Mouse (Mus musculus): ENCODE measurements at regions not wholly inside any gene's neighbourhood (a gene's known extent, or its start where the extent isn't known, plus 50 kb on each side); places are given as distances from the start of the nearest gene placed in this dataset.

DNA sequence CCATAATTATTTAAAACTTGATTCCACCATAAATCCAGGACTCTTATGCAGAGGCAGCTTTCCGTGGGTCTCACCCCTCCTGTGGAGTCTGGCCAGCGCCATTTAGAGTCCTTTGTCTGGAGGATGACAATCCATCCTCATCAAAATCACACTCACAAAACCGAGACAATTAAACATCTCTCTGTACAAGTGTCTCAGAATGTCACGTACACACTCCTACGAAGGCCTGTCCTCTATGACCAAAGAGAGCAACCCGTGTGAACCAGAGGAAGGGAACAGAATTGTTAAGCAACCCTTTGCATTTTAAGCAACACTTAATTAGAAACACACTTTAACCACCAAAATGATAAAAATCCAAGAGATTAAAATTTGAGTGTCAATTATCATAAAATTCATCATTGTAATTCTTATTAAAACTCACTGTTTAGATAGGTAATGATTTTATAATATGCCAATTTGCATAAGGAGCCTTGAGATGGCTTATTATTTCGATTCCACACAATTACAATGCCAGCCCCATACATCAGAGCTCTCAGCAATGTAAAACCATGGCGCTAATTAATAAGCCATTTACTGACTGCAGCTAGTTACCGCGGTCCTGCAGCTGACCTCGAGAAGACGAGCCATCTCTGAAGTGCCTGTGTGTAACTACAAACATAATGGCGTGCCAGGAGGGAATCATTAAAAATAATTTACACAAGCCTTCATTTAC, 325.0 kb upstream of the Irx1 start:
- no peak overlapping the region for H3K27ac ChIP-seq (replicated peaks)
- H3K9me3 ChIP-seq: no peaks in the 10 kb centered on the region
- H3K27me3 ChIP-seq: peaks cover 35% of the 10 kb centered on the region
- no peak for ATAC-seq (ENCODE audit: low FRiP score, low read depth)
- H3K4me1 ChIP-seq (replicated peaks): peaks cover 18% of the 10 kb centered on the region
- 16% methylated on average over 13 of the region's 13 CpGs for whole genome bisulfite sequencing
- H3K4me3 ChIP-seq: no peak overlapping the region
- no peaks in the 10 kb centered on the region for H3K36me3 ChIP-seq
- H3K4me2 ChIP-seq: 0 out of 2 replicates have a peak overlapping the region, but pooled peaks have one; percentile 5
- H3K9ac ChIP-seq: no peak overlapping the region

GRCm38 (mm10) chr13:72289093-72289501, 325.6 kb upstream of the Irx1 start:
- H3K4me3 ChIP-seq: no peak overlapping the region
- H3K27ac ChIP-seq (replicated peaks): no peak overlapping the region
- H3K36me3 ChIP-seq: no peaks in the 10 kb centered on the region
- H3K9me3 ChIP-seq: no peaks in the 10 kb centered on the region
- peaks cover 35% of the 10 kb centered on the region for H3K27me3 ChIP-seq
- peaks cover 18% of the 10 kb centered on the region for H3K4me1 ChIP-seq (replicated peaks)
- 6% methylated on average over 10 of the region's 10 CpGs for WGBS
- 0 out of 2 replicates have a peak overlapping the region, but pooled peaks have one; percentile 5 for H3K4me2 ChIP-seq
- no peak for ATAC-seq (ENCODE audit: low FRiP score, low read depth)
- no peak overlapping the region for H3K9ac ChIP-seq

- Histone ChIP-seq H3K9me3 (no peaks in the 10 kb centered on the region), H3K4me3 (no peak overlapping the region), H3K4me1 (replicated peaks) (peaks cover 18% of the 10 kb centered on the region), H3K27ac (replicated peaks) (no peak overlapping the region), H3K36me3 (no peaks in the 10 kb centered on the region), H3K4me2 (peak overlapping the region; percentile 31), H3K9ac (no peak overlapping the region), H3K27me3 (peaks cover 55% of the 10 kb centered on the region)
- WGBS: 6% methylated on average over 14 of the region's 14 CpGs
- ATAC-seq (ENCODE audit: low FRiP score, low read depth): peak; percentile 68; the same call in 1 of the 2 replicates
Measured at GRCm38 (mm10) chr13:72292361-72292760, 328.8 kb upstream of the Irx1 start.

GRCm38 (mm10) chr13:72293059-72293694, 329.7 kb upstream of the Irx1 start:
- Histone ChIP-seq H3K9ac (no peak overlapping the region), H3K4me2 (no peak overlapping the region), H3K36me3 (no peaks in the 10 kb centered on the region), H3K27me3 (peaks cover 49% of the 10 kb centered on the region), H3K4me1 (replicated peaks) (peaks cover 20% of the 10 kb centered on the region), H3K4me3 (no peak overlapping the region), H3K27ac (replicated peaks) (no peak overlapping the region), H3K9me3 (no peaks in the 10 kb centered on the region)
- no peak for ATAC-seq (ENCODE audit: low FRiP score, low read depth)
- WGBS: 16% methylated on average over 10 of the region's 10 CpGs

DNA sequence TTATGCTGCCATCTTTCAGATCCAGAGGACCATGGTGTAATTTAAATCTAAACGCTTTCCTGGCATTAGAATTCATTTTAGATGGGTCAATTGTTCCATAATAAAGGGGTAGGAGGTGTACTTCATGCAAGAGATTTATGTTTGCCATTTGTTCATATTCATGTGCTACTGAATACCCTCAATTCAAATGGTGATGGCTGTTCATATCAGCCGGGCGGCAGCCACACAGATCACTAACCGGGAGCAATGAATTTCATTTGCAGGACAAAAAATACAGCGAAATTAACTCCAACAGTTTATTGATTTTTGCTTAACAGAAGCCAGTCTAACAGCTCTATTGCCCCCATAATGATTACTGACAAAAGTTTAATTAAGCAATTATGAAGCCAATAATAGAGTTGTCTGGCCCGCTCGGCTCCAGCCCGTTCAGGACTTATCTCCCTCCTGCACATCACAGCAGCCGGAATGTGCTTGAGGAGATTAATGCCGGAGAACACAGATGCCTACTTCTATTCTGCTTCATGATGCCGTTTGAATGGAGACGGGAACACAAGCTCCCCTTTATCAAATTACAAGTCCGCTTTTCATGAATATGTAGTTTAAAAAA, 330.3 kb upstream of the Irx2 start:
- H3K36me3 ChIP-seq: no peaks in the 10 kb centered on the region
- H3K4me3 ChIP-seq: no peak overlapping the region
- no peaks in the 10 kb centered on the region for H3K9me3 ChIP-seq
- peaks cover 40% of the 10 kb centered on the region for H3K4me1 ChIP-seq (replicated peaks)
- WGBS: 9% methylated on average over 13 of the region's 13 CpGs
- no peak overlapping the region for H3K9ac ChIP-seq
- H3K4me2 ChIP-seq: no peak overlapping the region; the same call in 1 of the 2 replicates
- peak; percentile 49 for ATAC-seq (ENCODE audit: low FRiP score, low read depth)
- H3K27me3 ChIP-seq: peaks cover 34% of the 10 kb centered on the region
- H3K27ac ChIP-seq (replicated peaks): no peak overlapping the region

GRCm38 (mm10) chr13:72299660-72300059, 329.0 kb upstream of the Irx2 start:
- peaks cover 33% of the 10 kb centered on the region for H3K27me3 ChIP-seq
- H3K36me3 ChIP-seq: no peaks in the 10 kb centered on the region
- WGBS: 23% methylated on average over 3 of the region's 3 CpGs
- H3K4me3 ChIP-seq: no peak overlapping the region
- no peaks in the 10 kb centered on the region for H3K9me3 ChIP-seq
- no peak overlapping the region for H3K9ac ChIP-seq
- H3K27ac ChIP-seq (replicated peaks): no peak overlapping the region
- no peak for ATAC-seq (ENCODE audit: low FRiP score, low read depth)
- peaks cover 43% of the 10 kb centered on the region for H3K4me1 ChIP-seq (replicated peaks)
- no peak overlapping the region for H3K4me2 ChIP-seq

DNA sequence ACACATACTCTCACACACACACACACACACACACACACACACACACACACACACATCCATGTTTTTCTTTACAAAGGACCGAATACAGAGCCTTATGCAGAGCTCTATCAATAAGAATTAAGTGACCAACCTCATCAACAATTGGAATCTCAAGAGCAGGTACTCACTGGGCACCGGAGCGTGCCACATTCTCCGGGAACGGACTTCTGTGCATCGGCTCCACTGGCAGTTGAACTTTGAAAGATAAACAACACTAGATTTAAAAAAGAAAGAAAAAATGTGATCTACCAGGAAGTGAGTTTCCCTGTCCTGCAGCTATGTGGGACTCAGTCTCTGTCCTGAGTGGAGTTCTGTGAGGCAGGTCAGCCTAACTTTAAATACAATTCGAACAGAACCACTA, 327.5 kb upstream of the Irx2 start:
- Histone ChIP-seq H3K9me3 (no peaks in the 10 kb centered on the region), H3K4me2 (peak overlapping the region; percentile 50; the same call in 1 of the 2 replicates), H3K27ac (replicated peaks) (no peak overlapping the region), H3K9ac (no peak overlapping the region), H3K27me3 (peaks cover 18% of the 10 kb centered on the region), H3K36me3 (no peaks in the 10 kb centered on the region), H3K4me1 (replicated peaks) (peaks cover 43% of the 10 kb centered on the region), H3K4me3 (no peak overlapping the region)
- ATAC-seq (ENCODE audit: low FRiP score, low read depth): no peak
- WGBS: 55% methylated on average over 7 of the region's 7 CpGs

- ATAC-seq (ENCODE audit: low FRiP score, low read depth): no peak
- Histone ChIP-seq H3K27me3 (peaks cover 12% of the 10 kb centered on the region), H3K27ac (replicated peaks) (no peak overlapping the region), H3K9me3 (no peaks in the 10 kb centered on the region), H3K4me2 (peak overlapping the region; percentile 50), H3K4me3 (peak overlapping the region; percentile 13), H3K36me3 (no peaks in the 10 kb centered on the region), H3K4me1 (replicated peaks) (peaks cover 43% of the 10 kb centered on the region), H3K9ac (peak overlapping the region; percentile 25; the same call in 1 of the 2 replicates)
- 35% methylated on average over 15 of the region's 15 CpGs for WGBS
Measured at GRCm38 (mm10) chr13:72301841-72302240, 326.8 kb upstream of the Irx2 start.

- Histone ChIP-seq H3K4me1 (replicated peaks) (peaks cover 43% of the 10 kb centered on the region), H3K27ac (replicated peaks) (no peak overlapping the region), H3K4me3 (peak overlapping the region; percentile 13; the same call in 1 of the 2 replicates), H3K4me2 (peak overlapping the region; percentile 50), H3K36me3 (no peaks in the 10 kb centered on the region), H3K27me3 (peaks cover 10% of the 10 kb centered on the region), H3K9ac (no peak overlapping the region), H3K9me3 (no peaks in the 10 kb centered on the region)
- ATAC-seq (ENCODE audit: low FRiP score, low read depth): peak; percentile 38; the same call in 1 of the 2 replicates
- 40% methylated on average over 19 of the region's 19 CpGs for WGBS
Measured at GRCm38 (mm10) chr13:72302436-72303125, 326.0 kb upstream of the Irx2 start.

GRCm38 (mm10) chr13:72303126-72303760, 325.4 kb upstream of the Irx2 start:
- H3K4me2 ChIP-seq: peak overlapping the region; percentile 14
- 0 out of 2 replicates have a peak, but pooled peaks have one; percentile 37 for ATAC-seq (ENCODE audit: low FRiP score, low read depth)

DNA sequence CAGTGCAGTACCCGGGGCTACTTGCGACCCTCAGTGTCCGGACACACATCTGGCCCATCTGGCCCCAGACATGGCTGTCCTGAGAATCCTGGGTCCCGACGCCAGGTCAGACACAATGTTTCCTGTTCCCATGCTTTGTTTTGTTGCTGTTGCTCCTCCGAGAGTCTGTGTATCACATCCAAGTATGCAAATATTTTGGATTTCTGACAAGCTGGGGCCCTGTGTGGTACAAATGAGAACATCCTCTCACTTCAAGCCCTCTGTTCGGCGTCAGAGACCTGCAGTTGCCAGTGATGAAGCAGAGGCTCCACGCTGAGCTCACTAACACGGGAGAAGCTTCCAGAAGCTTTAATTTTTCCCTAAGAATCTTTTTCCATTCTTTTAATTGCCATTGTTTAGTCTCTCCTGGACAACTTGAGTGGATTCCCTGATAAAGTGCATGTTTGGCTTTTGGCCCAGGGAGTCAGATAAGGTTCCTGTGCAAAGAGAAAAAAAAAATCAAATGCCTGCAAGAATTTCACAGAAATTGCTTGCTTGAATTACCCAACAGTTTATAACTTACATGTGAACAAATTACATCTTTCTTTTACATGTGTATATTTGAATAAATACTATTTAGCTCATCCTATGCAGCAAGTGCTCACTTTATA, 304.5 kb upstream of the Irx2 start:
- Histone ChIP-seq H3K36me3 (no peaks in the 10 kb centered on the region), H3K4me2 (peak overlapping the region; percentile 39), H3K27ac (replicated peaks) (no peak overlapping the region), H3K27me3 (no peaks in the 10 kb centered on the region; the same call in 1 of the 2 replicates), H3K9me3 (no peaks in the 10 kb centered on the region), H3K9ac (no peak overlapping the region), H3K4me1 (replicated peaks) (no peaks in the 10 kb centered on the region), H3K4me3 (no peak overlapping the region)
- WGBS: 48% methylated on average over 10 of the region's 10 CpGs
- ATAC-seq (ENCODE audit: low FRiP score, low read depth): no peak

More at GRCm38 (mm10) chr13:72303126-72303760, 325.4 kb upstream of the Irx2 start:
- Histone ChIP-seq H3K36me3 (no peaks in the 10 kb centered on the region), H3K9me3 (no peaks in the 10 kb centered on the region), H3K9ac (no peak overlapping the region), H3K4me3 (no peak overlapping the region), H3K27ac (replicated peaks) (no peak overlapping the region), H3K27me3 (peaks cover 10% of the 10 kb centered on the region), H3K4me1 (replicated peaks) (peaks cover 40% of the 10 kb centered on the region)
- WGBS: 22% methylated on average over 15 of the region's 15 CpGs

All from hindbrain, embryonic 15.5 days (tissue).